Mouse (Mus musculus) gastrocnemius, postnatal 4 days (tissue): ENCODE measurements around the gene A830031A19Rik. TPM values are rescaled to one million over a fixed set of nuclear protein-coding genes. Genes with fewer than 3 reads are reported as not detected.
A peak's percentile ranks its signal among the peaks of the same experiment; 100 is the strongest.

ENCODE experiments used
- DNase-seq, 2 experiments: peaks; one replicate each; pipeline ENCODE4 v3.0.0; 2021 to 2022; ENCODE audit warnings: low spot score in 2 of 2, mixed read lengths in 2 of 2
- total RNA-seq, 2 experiments: library from RNA; stranded (reverse); gene quantifications; 2 replicates each; pipeline ENCODE4 v1.2.3; 2021

A830031A19Rik gene
- total RNA-seq, 2 experiments from 2014 or later = not detected

DNA sequence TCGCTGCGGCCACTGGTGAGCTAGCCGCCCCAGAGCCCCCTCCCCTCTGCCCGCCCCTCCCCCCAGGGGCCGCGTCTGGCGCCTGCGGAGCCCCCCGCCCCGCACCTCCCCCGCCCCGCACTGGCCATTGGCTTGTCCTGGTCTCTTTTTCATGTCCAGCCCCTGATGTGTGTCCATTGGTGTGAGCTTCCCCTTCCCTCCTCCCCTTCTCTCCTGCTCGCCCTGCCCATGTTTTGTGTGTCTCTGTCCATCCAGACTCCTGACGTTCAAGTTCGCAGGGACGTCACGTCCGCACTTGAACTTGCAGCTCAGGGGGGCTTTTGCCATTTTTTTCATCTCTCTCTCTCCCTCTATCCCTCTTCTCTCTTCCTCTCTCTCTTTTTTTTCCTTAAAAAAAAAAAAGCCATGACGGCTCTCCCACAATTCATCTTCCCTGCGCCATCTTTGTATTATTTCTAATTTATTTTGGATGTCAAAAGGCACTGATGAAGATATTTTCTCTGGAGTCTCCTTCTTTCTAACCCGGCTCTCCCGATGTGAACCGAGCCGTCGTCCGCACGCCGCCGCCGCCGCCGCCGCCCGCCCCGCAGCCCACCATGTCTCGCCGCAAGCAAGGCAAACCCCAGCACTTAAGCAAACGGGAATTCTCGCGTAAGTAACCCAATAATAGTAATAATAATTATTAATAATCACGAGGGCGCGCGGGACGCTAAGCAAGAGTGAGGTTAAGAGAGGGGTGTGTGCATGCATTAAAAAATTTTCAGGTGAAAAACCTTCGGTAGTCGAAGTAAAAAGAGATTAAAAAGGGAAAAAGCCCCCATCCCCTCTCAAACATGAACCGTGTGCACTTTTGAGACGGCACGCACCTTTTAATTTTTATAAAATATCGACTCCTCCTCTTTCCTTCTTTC is 3.2 kb upstream of the A830031A19Rik start, which contains the start of gene Bcl11a:
Gene Bcl11a, plus strand, starts transcription at position 262 of the 911 bp plus-strand sequence.
- peak in 1 of 2 experiments; percentile 36 for DNase-seq

DNA sequence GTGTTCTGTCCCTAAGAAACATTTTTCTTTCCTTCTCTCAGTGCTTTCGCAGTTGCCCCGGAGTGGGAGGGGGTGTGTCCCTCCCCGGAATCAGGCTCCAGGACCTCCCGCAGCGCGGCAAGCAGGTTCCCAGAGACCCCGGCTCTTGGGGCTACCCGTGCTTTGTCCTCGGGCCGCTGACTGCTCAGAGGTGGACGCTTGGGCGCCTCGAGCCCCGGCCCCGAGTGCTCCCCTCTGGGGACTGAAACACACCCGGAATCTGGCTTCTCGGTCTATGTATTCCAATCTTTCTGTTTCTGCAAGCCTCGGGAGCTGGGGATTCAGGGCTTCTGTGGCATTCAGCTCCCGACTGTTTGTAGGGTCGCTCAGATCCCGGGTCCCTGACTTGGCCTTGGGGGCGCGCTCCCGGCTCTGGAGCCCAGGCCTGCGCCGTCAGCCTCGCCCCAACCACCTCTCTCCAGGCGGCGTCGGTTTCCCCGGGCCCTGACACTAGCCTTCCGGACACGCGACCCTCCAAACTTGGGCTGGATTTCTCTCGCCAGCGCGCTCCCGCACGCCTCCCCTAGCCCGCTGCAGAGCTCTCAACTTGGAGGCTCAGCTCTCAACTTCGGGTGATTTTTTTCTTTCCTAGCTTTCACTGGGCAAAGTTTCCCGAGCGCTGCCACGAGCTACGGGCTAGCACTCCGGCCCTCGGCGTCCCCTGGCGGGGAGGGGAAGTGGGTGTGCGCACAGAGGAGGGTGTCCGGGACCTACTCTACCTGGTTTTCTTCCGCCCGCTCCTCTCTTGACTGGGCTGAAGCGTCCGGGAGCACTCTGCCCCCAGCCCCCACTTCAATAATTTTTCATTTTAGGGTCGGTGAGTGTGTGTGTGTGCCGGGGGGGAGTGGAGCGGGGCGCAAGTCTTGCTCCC is 2.2 kb upstream of the A830031A19Rik start:
- peak in 1 of 2 experiments; percentile 45 for DNase-seq

DNA sequence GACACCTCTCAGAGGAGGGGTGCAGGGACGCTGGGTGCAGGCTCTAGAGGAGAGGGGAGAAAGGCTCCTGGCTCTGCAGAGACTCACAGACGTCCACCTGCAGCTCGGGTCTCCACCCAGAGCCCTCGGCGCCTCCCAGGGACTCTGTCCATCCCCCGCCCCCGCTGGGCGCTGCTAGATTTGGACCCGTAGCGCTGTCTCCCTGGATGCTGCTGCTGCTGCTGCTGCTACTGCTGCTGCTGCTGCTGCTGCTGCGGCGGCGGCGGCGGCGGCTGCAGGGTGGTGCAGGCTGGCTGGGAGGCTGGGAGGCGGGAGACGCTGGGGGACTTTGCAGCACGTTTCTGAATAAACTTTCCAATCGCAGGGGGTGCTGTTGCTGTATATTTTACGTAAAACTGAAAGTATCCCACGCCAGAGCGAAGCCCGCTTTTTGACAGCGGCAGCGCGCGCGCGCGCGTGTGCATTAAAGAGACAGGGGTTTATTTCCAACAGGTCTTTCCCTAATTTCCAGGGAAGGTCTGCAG is 1.3 kb upstream of the A830031A19Rik start:
- peak in 1 of 2 experiments; percentile 65 for DNase-seq

DNA sequence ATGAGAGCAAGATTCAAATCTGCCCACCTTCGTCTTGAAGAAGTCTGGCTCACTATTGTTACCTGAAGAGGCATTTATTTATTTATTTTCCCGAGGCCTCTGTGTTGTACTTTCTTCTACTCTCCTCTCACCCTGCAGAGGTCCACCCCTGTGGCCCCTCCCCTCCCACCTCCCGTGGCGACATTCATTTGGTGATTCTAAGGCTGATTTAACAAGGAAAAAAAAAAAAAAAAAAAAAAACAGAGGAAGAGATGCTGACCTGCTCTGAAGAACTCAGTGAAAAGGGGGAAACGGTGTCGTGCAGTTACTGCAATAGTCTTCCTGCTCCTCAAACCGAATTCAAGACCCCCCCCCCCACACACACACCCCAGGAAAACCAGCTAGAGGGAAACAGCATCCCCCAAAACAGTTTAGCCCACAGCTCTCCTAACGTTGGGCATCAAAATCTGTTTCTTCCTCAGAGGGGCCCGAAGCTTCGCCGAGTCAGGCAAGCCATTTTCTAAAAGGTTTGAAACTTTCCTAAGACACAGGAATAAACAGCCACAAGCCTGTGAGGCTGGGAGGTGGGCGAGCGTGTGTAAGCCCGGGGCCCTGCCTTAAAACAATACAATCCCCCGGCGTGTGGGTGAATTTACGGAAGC is 752 bp upstream of the A830031A19Rik start:
- no peak for DNase-seq

DNA sequence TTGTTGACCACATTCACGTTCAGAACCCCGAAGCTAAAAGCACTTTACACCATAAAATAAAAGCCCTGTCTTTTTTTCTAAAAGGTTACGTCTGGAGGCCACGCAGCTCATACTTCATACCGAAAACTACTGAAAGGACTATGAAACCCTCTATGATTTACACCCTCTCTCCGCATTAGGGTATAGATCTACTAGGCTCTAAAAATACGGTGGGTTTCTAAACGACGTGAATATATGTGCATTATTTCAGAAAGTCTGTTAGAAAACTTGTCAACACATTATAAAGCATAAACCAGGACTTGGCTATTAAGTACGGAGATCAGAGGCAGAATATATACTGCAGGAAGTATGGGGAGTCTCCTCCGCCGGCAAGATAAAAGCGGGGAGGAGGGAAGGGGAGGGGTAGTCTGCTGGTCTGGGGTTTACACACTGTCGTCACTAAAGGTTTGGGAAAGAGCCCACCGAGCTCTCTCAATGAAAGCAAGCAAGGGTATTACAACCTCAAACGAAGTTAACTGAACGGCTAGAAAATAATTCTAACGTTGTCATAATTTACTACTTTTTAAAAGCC is 748 bp downstream of the A830031A19Rik start:
- DNase-seq = no peak

DNA sequence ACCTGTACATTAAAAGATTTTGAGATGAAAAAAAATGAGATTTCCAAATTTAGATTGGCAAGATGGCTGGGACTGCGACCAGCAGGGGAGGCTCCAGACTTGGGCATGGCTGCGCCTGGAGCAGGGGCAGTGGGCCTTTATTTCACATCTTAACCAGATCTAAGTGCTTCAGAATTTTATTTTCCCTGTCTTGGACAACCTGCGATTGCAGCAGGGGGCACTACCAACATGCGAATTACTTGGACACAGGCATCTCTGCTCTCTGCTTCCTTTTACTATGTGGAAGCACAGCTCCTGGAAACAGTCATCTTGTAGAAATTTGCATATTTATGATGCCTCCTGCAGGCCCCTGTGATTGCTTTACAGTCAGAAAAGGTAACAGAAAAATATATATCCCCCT is 9.5 kb downstream of the A830031A19Rik start:
- DNase-seq = no peak

DNA sequence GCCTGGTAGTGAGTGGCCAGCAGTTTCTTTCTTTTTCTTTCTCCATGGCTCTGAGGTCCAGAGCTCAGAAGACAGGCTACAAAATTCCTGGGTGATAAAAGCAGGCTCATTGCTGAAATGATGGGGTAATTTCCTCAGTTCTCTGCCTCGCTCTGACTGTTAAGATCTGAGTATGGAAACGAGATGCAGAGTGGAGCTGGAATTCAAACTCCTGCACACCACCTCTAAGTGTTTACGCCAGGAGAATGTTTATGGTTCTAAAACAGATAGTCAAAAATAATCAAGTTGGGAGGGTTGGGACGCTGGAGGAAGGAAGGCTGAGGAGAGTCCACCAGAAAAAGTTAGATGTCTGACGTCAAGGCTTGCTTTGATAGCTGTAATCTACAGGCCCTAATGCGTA is 10.6 kb downstream of the A830031A19Rik start:
- no peak for DNase-seq

DNA sequence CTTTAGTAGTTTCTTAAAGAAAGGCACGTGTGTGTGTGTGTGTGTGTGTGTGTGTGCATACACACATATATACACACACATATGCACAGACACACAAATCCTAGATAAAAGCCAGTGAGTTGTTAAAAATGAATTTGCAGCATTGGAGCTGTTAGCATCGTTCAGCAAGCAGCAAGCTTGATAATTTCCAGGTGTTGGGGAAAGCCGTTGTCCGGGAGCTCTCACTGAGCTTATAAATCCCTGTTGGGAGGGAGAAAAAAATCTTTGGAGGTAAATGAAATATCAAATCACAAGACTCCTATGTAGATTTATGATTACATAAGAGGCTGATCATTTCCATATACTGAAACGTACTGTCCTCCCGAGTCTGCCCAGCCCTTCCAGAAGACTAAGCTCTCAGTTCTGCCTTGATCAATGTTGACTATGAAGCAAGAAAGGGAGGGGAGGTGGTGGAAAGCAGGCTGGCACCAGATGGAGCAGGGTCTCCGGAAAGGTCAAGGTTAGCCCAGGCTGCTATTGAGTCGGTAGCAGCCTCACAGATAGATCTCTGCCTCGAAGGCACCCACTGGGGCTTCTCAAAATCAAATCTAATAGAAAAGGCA is 12.3 kb downstream of the A830031A19Rik start:
- no peak for DNase-seq

DNA sequence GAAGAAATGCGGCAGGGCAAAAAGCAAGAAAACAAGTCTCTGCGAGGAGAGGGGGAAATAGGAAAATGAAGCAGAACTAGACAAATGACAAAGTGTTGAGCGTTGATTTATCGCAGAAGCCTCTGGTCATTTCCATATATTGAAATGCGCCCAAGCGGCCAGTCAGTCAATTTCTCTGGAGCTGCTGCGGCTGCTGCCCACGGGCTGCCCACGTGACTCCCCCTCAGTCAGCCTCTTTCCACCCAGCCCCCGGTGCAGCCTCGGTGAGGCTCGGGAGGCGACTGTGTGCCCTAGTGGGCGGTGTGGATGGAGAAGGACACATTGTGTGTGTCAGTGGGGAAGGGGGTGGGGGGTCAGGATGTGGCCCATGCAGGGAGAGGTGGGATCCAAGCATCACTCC is 13.0 kb downstream of the A830031A19Rik start:
- no peak for DNase-seq

DNA sequence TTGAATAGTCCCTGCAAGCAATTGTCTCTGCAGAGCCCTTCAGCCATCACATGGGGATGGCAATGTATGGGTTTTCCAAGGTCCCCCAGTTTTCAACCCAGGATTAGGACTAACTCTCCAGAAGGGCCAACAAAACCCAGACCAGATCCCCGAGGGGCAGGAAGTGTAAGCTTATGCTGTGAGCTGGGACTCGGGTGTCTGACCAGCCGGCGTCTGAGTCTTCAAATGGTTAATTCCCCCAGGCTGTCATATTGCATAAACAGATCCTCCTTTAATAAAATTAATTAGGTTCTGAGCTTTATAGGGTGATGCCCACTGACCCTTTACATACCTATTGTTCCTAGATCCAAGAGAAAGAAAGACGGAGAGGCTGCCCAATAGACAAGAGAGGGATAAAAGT is 14.4 kb downstream of the A830031A19Rik start:
- no peak for DNase-seq

DNA sequence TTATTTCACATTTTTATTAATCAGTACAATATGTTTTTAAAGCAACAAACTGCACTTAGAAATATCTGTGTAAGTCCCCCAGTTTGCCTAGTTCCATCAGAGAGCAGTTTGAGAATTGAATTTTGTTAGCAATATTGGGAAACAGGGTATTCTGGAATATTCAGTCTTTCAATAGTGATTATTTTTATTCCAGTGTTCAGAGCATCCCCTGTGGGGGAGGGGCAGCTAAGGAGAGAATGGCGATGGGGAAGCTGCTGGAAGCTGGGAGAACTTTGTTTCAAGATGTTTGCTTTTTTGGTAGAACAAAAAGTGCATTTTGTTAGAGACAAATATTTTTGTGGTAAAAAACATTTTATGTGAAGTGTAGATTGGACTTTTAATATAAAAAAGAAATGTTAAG is 15.7 kb downstream of the A830031A19Rik start:
- no peak for DNase-seq

DNA sequence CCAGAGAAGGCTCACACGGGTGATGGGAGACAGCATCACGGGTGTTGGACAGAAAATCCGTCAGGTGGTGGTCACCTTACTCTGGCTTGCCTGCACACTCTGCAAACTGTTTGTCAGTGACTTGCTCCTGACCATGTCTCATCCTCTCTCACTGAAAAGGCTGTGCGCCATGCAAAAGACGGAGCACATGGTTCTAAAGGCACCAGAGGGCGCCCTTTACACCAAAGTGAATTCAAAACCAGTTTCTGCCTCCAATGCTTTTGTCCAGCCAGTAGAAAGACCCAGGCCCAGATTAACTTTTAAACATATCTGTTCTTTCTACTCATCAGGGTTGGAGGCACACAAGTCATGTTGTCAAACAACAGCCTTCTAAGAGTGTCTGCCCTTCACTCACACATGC is 22.0 kb downstream of the A830031A19Rik start:
- no peak for DNase-seq

DNA sequence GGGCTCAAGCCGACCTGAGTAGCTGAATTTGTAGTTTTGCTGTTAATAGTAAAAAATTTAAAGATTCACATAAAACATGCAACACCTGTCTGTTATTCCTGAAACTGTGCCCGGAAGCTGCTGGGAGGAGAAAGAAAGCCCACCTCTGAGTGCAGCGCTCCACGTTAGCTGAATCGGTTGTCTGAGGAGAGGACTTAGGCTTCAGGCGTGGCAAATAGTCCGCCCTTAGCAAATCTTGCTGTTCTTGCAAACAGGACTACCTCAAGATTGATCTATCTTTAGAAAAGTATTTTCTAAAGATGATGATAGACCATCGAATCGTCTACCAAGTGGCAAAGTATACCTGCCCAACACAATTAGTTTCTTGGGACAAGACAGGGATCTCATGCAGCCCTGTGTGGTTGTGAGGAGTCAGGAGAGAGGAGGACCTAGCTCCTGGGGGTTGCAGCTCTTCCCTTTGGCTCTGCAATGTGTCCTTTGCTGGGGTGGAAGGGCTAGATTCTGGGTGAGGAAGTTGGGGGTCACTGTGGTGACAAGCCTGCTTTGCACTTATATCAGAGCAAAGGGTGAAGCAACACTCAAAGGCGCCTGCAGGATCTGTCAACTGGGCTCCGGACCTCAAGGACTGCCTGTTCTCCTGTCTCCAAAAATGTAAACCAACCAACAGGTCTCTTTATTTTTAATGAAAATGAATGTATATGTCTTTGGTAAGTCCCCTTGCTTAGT is 24.7 kb downstream of the A830031A19Rik start:
- no peak for DNase-seq

DNA sequence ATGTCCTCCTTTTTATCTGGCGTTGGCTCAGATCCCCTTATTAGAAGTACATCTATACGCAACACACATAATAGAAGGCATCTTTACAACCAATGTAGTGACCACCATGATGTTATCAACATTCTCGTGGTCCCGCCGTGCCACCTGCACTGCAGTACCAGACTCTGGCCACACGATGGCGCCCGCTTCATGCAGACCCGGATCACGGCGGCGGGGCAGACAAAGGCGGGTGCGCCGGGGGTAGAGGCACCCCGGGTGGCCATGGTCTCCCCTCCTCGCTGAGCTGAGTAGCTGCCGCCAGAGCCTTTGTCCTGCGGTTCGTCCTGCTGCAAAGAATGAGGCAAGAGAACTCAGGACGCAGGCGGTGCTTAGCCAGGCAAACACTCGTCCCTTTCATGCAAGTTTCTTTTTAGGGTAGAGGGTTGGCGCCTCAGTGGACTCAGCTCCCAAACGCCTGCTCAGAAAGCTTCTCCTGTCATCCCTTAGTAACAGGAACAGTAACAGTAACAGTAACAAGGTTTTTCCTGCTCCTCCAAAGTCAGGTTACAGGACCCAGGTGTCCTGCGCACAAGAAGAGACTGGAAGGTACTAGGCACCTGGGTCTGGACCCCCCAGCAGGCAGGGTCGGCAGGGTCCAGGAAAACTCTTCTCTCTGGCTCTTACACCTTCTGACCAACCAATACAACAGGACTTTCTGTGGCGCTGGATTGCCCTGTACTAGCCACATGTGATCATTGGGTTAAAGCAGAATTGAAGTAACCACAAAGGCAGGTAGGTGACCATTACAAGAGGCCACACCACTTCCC is 25.4 kb downstream of the A830031A19Rik start:
- DNase-seq = peak; percentile 63 to 75

DNA sequence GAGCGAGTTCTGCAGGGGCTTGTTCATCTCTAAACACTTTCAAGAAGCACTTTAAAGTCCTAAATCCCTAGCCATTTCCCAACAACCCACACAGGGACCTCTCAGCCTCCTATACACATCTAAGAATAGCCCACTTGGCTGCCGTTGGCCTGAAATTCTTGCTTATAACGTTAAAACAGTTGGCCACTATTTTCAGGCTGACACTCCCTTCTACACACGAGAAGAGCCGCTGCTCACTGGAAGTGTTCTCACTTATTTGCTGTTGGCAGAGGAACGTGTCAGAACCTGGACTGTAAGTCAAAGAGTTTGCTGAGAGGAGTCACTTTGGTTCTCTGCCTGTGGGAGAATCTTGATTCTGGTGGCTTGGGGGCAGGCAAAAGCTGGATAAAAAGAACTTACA is 30.8 kb downstream of the A830031A19Rik start:
- DNase-seq = no peak

DNA sequence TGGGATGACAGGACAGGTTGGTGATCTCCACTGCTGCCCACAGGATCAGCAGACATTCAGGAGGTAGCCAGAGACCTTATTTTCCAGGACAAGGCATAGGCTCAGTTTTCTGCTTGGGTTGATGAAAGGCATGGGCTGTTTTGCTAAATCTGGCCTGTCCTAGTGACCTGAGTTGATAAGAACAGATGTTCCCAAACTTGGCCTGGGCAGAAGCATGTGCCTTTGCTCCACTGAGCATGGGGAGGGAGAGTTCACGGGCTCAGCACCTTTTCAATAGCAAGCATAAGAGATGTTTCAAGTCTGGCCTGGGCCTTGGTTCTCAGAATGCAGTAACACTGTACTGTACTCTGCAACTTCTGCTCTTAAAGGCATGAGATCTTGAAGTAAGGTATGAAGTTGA is 54.1 kb downstream of the A830031A19Rik start:
- no peak for DNase-seq

DNA sequence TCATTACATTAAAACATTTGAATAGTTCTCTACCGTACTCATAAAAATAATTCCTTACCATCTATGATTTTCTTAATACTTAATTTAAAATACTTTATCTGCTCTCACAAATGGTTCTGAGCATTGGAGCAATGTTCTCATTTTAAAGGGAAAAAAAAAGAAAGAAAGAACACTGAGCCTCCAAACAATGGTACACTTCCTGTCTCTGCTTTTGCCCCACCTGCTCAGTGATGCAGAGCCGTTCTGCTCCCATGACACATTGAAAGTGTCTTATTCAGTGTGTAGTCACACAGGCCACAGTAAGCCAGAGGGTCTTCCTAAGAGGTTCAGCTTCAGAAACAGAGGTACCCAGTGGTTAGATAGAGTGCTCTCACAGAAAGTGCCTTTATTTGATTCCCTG is 56.1 kb downstream of the A830031A19Rik start:
- no peak for DNase-seq

DNA sequence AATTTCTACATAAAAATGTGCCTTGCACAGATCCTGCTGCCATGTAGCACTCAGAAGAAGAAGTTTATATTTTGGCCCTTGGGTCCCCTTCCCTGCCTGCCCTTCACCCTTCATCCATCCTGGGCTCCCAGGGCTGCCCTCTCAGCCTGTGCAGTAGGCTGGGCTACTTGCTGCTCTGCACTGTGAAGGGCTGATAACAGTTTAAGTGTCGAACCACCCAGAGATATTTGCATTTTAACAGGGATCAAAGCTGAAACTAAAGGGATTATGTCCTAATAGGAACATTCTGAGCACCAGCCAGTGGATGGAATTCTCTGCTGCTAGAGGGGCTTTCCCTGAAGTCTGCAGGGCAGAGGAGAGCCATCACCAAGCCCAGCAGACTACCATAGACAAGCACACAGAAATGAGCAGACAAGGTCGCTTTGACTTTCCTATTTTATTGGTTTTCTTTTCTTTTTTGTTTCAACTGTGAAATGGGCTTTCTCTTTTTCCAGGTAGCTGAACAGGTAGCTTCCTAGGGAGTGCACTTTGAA is 58.1 kb downstream of the A830031A19Rik start:
- DNase-seq = no peak

DNA sequence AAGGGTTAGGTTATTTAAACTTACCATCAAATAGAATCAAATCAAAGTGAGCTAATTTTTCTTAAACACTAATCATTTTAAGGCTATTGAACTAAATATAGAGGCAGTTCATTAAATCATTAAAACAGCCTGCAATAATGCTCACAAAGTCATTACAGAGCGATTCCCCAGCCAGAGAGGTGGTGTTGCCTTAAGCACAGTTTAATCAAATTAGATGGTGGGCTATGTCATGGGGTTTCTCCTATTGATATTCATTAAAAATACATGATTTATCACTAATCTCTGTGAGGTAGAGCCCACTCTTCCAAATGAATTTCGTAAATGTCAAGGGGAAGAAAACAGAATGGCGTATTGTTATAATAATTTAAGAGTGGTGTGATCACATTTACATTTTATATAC is 58.8 kb downstream of the A830031A19Rik start:
- DNase-seq = no peak
